Mouse (Mus musculus): ENCODE data around the gene Shank2. TPM values are rescaled to one million over a fixed set of nuclear protein-coding genes. Genes with fewer than 3 reads are reported as not detected.

Gene Shank2
- polyA plus RNA-seq (2015; fragmentation: Nextera tagmentation; extraction: Ambion mirVana) = 1.1 and 1.6 TPM in 2 replicates

DNA sequence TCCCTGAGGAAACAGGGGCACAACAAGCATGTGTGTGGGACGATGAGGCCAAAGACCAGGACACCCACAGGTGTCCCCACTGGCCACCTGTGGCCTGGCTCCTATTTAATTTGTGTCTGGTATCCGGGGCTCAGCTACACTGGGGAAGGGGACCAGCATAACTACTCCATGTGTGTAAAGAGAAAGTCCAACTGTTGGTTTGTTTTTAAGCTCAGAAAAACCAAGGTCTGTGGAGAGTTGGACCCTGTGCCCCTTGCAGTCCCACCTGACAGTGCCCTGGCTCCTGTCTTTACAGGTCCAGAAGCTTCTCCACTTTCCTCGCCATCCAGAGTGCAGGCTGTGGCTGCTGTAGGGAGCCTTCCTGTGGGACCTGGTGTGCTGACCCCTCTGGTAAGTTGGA lies at the start of gene Shank2:
Shank2 (plus strand) TSS at position 301 of the 400 bp plus-strand sequence.
- H3K4me3 ChIP-seq (replicated peaks; ENCODE audit: low read length) = no peak within 1 kb of the TSS
- no peaks in the 10 kb centered on the region for H3K9me3 ChIP-seq (replicated peaks; ENCODE audit: control insufficient read depth, low read length)
- WGBS = 79% methylated on average over 3 of the region's 3 CpGs
- no peaks in the 10 kb centered on the region for H3K36me3 ChIP-seq (ENCODE audit: control insufficient read depth, insufficient read depth, low read length)
- H3K27ac ChIP-seq (ENCODE audit: low read length) = no peak within 1 kb of the TSS
- no peak within 1 kb of the TSS for H3K4me2 ChIP-seq (ENCODE audit: low read depth, low read length)
- no peak for ATAC-seq (ENCODE audit: insufficient read depth, low FRiP score)
- no peaks in the 10 kb centered on the region for H3K27me3 ChIP-seq (ENCODE audit: control insufficient read depth, insufficient read depth, low read length)
- H3K9ac ChIP-seq (ENCODE audit: low read length) = no peak within 1 kb of the TSS
- no peaks in the 10 kb centered on the region for H3K4me1 ChIP-seq (ENCODE audit: control insufficient read depth, insufficient read depth, low read length)

DNA sequence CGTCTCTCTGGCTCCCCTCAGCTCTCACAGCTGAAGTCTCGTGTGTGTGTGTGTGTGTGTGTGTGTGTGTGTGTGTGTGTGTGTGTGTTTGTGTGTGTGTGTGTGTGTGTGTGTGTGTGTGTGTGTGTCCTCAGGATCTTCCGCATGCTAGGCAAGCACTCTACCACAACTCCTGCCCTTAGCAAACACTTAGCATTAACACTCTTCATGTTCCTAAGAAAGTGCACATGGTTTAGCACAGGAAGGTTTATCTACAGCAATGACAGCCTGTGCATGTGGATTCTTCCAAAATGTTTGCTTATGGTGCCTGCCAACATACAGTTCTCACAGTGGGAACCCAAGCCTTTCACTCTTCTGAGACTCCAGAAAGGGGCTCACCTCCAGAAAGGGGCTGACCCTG lies 49.6 kb upstream of the Shank2 start:
- H3K4me3 ChIP-seq (replicated peaks; ENCODE audit: low read length) = no peak overlapping the region
- ATAC-seq (ENCODE audit: insufficient read depth, low FRiP score) = no peak
- H3K4me2 ChIP-seq (ENCODE audit: low read depth, low read length) = no peak overlapping the region
- WGBS = 75% methylated on average over 3 of the region's 3 CpGs
- no peaks in the 10 kb centered on the region for H3K9me3 ChIP-seq (replicated peaks; ENCODE audit: control insufficient read depth, low read length)
- H3K9ac ChIP-seq (ENCODE audit: low read length) = no peak overlapping the region
- no peak overlapping the region for H3K27ac ChIP-seq (ENCODE audit: low read length)
- no peaks in the 10 kb centered on the region for H3K36me3 ChIP-seq (ENCODE audit: control insufficient read depth, insufficient read depth, low read length)
- no peaks in the 10 kb centered on the region for H3K27me3 ChIP-seq (ENCODE audit: control insufficient read depth, insufficient read depth, low read length)
- H3K4me1 ChIP-seq (ENCODE audit: control insufficient read depth, insufficient read depth, low read length) = no peaks in the 10 kb centered on the region

DNA sequence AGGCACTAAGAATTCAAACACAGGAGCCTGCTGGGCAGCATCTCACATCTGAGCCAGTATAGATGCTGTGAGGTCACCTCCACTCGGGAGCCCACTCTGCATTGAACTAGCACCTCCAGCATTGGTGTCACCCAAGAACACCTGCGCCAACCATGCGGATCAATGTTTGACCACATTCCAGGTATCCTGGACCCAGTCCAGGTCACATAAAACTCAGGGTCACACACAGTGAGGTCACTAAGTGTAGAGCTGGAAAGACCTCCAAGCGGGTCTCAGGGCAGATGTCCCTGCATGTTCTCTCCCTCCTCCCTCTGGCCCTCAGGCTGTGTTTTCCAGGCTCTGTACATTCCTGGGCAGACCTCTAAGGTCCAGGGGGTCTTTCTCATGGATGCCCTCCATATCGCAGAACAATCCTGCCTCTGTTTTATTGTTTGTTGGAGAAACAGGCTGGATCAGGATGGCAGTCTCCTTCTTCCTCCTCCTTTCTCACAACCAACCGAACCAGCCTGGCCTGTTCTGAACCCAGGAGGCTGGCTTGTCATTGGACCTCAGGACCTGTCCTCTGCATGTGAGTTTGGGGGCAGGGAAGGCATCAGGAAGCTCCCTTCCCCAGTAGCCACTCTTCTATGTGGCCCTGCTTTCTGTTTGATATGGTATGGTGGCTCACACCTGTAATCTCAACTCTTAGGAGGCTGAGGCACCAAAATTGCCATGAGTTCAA lies 45.0 kb upstream of the Shank2 start:
- H3K9ac ChIP-seq (ENCODE audit: low read length) = no peak overlapping the region
- H3K27ac ChIP-seq (ENCODE audit: low read length) = no peak overlapping the region
- ATAC-seq (ENCODE audit: insufficient read depth, low FRiP score) = 0 out of 2 replicates have a peak, but pooled peaks have one; percentile 48
- H3K4me2 ChIP-seq (ENCODE audit: low read depth, low read length) = no peak overlapping the region
- H3K36me3 ChIP-seq (ENCODE audit: control insufficient read depth, insufficient read depth, low read length) = no peaks in the 10 kb centered on the region
- no peaks in the 10 kb centered on the region for H3K27me3 ChIP-seq (ENCODE audit: control insufficient read depth, insufficient read depth, low read length)
- H3K4me3 ChIP-seq (replicated peaks; ENCODE audit: low read length) = no peak overlapping the region
- WGBS = 70% methylated on average over 6 of the region's 6 CpGs
- H3K4me1 ChIP-seq (ENCODE audit: control insufficient read depth, insufficient read depth, low read length) = no peaks in the 10 kb centered on the region
- no peaks in the 10 kb centered on the region for H3K9me3 ChIP-seq (replicated peaks; ENCODE audit: control insufficient read depth, low read length)

DNA sequence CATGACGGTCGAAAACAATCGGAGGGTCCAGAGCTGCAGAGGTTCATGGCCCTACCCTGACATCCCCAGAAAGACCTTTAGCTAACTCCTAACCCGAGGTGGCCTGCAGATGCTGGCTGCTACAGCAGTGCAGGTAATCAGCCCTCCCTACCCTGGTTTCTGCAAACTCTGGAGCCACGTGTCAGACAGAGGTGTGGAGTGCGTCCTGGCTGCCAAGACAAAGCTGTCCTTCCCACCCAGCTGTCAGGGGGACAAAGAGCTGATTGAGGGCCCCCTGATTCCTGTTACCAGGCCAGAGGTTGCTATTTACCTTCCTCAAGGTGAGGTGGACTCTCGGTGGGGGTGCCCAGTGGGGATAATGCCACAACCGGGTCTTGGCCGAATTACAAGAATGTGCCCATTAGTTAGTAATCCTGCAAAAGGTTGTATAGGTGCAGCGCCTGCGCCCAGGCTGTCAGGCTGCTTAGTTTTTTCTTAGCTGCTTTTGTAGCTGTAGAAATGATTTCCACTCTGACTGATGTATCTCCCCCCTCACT lies 43.6 kb upstream of the Shank2 start:
- Histone ChIP-seq H3K9ac (ENCODE audit: low read length) (no peak overlapping the region), H3K4me3 (replicated peaks; ENCODE audit: low read length) (no peak overlapping the region), H3K4me2 (ENCODE audit: low read depth, low read length) (no peak overlapping the region), H3K9me3 (replicated peaks; ENCODE audit: control insufficient read depth, low read length) (no peaks in the 10 kb centered on the region), H3K4me1 (ENCODE audit: control insufficient read depth, insufficient read depth, low read length) (no peaks in the 10 kb centered on the region), H3K27ac (ENCODE audit: low read length) (peak overlapping the region; percentile 20; the same call in 1 of the 2 replicates), H3K27me3 (ENCODE audit: control insufficient read depth, insufficient read depth, low read length) (no peaks in the 10 kb centered on the region), H3K36me3 (ENCODE audit: control insufficient read depth, insufficient read depth, low read length) (no peaks in the 10 kb centered on the region)
- ATAC-seq (ENCODE audit: insufficient read depth, low FRiP score) = peak; percentile 56; the same call in 1 of the 2 replicates
- WGBS = 51% methylated on average over 11 of the region's 11 CpGs

DNA sequence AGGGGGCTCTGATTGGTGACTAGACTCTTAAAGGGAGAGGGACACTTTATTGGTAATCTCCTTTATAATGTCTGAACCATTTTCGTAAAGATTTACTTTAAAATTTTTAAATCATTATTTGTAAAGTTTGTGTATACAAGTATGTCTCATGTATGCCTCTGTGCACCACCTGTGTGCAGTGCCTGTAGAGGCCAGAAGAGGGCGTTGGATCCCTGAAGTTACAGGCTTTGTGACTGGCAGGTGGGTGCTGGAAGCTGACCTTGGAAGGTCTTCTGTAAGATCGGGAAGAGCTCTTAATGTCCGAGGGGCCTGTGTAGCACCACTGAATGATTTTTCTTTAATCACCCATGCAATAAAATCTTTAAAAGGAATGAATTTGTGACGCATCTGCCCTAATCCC lies 37.9 kb upstream of the Shank2 start:
- no peak for ATAC-seq (ENCODE audit: insufficient read depth, low FRiP score)
- whole genome bisulfite sequencing = 83% methylated on average over 5 of the region's 5 CpGs
- H3K36me3 ChIP-seq (ENCODE audit: control insufficient read depth, insufficient read depth, low read length) = no peaks in the 10 kb centered on the region

DNA sequence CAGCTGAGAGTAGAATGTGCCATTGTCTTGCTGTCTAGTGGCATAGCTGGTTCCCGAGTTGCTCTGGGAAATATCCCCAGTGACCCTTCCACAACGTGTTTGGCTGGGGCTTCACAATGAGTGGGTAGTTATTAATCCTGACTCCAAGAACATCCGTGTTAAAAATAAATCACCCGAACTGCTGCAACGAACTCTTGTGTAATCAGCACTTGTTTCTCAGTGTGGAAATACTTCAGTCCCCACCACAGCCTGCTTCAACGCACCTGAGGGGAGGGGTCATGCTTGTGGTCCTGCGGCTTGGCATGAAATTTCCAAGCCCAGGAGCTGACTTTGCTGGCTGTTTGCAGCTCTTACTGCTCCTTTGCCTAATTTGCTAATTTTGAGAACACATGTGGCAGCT lies 35.1 kb upstream of the Shank2 start:
- no peaks in the 10 kb centered on the region for H3K9me3 ChIP-seq (replicated peaks; ENCODE audit: control insufficient read depth, low read length)
- no peak overlapping the region for H3K9ac ChIP-seq (ENCODE audit: low read length)
- no peaks in the 10 kb centered on the region for H3K4me1 ChIP-seq (ENCODE audit: control insufficient read depth, insufficient read depth, low read length)
- no peaks in the 10 kb centered on the region for H3K27me3 ChIP-seq (ENCODE audit: control insufficient read depth, insufficient read depth, low read length)
- whole genome bisulfite sequencing = 65% methylated on average over 7 of the region's 7 CpGs
- H3K36me3 ChIP-seq (ENCODE audit: control insufficient read depth, insufficient read depth, low read length) = no peaks in the 10 kb centered on the region
- no peak for ATAC-seq (ENCODE audit: insufficient read depth, low FRiP score)
- H3K27ac ChIP-seq (ENCODE audit: low read length) = no peak overlapping the region
- H3K4me2 ChIP-seq (ENCODE audit: low read depth, low read length) = no peak overlapping the region
- no peak overlapping the region for H3K4me3 ChIP-seq (replicated peaks; ENCODE audit: low read length)

More for the DNA sequence above, 37.9 kb upstream of the Shank2 start:
- Histone ChIP-seq H3K27ac (ENCODE audit: low read length) (no peak overlapping the region), H3K27me3 (ENCODE audit: control insufficient read depth, insufficient read depth, low read length) (no peaks in the 10 kb centered on the region), H3K9ac (ENCODE audit: low read length) (no peak overlapping the region), H3K4me2 (ENCODE audit: low read depth, low read length) (no peak overlapping the region), H3K9me3 (replicated peaks; ENCODE audit: control insufficient read depth, low read length) (no peaks in the 10 kb centered on the region), H3K4me1 (ENCODE audit: control insufficient read depth, insufficient read depth, low read length) (no peaks in the 10 kb centered on the region), H3K4me3 (replicated peaks; ENCODE audit: low read length) (no peak overlapping the region)

DNA sequence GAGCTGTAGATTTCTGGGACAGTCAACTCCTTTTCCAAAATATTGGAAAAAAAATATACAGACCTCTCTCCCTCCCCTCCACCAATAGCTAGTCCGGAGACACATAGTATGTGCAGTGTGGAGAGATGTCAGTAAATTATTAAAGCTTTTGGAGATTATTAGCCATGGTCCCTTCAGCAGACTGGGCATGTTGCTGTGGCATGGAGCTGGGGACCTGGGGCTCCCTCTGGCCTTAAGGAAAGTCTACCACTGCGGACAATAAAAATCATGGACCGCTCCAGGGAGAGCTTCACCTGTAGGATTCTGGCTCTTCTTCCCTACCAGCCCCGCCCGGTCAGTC lies 24.3 kb upstream of the Shank2 start:
- ATAC-seq (ENCODE audit: insufficient read depth, low FRiP score) = 0 out of 2 replicates have a peak, but pooled peaks have one; percentile 1
- no peaks in the 10 kb centered on the region for H3K9me3 ChIP-seq (replicated peaks; ENCODE audit: control insufficient read depth, low read length)
- 13% methylated on average over 5 of the region's 5 CpGs for WGBS
- H3K27me3 ChIP-seq (ENCODE audit: control insufficient read depth, insufficient read depth, low read length) = peaks cover 51% of the 10 kb centered on the region
- peak overlapping the region; percentile 63 for H3K9ac ChIP-seq (ENCODE audit: low read length)
- peak overlapping the region; percentile 85 for H3K4me2 ChIP-seq (ENCODE audit: low read depth, low read length)
- no peaks in the 10 kb centered on the region for H3K4me1 ChIP-seq (ENCODE audit: control insufficient read depth, insufficient read depth, low read length)
- peak overlapping the region; percentile 54 for H3K4me3 ChIP-seq (replicated peaks; ENCODE audit: low read length)
- H3K27ac ChIP-seq (ENCODE audit: low read length) = peak overlapping the region; percentile 57; the same call in 1 of the 2 replicates
- H3K36me3 ChIP-seq (ENCODE audit: control insufficient read depth, insufficient read depth, low read length) = no peaks in the 10 kb centered on the region

DNA sequence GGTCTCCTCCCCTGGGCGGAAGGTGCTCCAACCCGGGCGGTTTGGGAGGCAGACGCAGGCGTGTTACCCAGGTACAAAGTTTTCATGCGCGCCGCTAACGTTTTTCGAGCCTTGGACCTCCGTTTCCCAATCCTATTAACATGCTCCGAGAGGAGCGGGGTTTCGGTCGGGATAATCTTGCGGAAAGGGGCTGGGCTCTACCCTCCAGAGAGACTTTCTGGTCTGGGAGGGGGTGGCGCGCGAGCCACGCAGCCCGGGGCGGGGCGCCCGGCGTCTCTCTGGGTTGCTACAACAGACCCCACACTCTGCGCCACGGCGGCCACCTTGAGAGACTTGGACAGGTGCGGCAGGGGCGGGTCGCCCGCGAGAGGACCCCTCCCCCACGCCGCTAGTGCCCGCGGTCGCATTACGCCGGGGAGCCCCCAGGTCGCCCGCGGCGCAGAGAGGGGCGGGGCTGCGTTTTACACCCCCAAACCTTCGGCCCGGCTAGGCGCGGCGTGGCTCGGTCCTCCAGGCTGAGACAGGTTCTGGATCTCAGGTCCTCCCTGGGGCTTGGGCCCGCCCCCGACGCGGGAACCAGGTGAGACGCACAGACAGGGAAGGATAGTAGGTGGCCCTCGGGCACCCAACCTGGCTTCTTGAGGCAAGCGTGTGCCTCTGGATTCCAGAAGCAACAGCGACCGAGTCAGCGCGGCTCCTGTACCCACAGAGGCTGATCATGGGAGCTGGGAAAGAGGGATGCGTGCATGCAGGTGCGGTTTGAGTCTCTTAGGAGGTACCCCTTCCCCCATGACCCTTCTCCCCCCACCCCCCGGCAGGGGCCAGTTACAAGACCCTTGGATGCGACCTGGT lies 23.7 kb upstream of the Shank2 start:
- Histone ChIP-seq H3K27me3 (ENCODE audit: control insufficient read depth, insufficient read depth, low read length) (peaks cover 51% of the 10 kb centered on the region), H3K9me3 (replicated peaks; ENCODE audit: control insufficient read depth, low read length) (no peaks in the 10 kb centered on the region), H3K27ac (ENCODE audit: low read length) (peak overlapping the region; percentile 57; the same call in 1 of the 2 replicates), H3K4me3 (replicated peaks; ENCODE audit: low read length) (peak overlapping the region; percentile 54), H3K36me3 (ENCODE audit: control insufficient read depth, insufficient read depth, low read length) (no peaks in the 10 kb centered on the region), H3K9ac (ENCODE audit: low read length) (peak overlapping the region; percentile 63), H3K4me1 (ENCODE audit: control insufficient read depth, insufficient read depth, low read length) (no peaks in the 10 kb centered on the region), H3K4me2 (ENCODE audit: low read depth, low read length) (peak overlapping the region; percentile 85)
- peak; percentile 54 for ATAC-seq (ENCODE audit: insufficient read depth, low FRiP score)
- WGBS = under 1% methylated on average over 67 of the region's 67 CpGs

Data from stomach, embryonic 16.5 days (tissue).